Mouse (Mus musculus): ENCODE results near the gene Cd164l2. TPM values are rescaled to one million over a fixed set of nuclear protein-coding genes. Genes with fewer than 3 reads are reported as not detected.

Cd164l2 gene
- total RNA-seq, 1 experiment: 2.2 TPM

GRCm38 (mm10) chr4:133203591-133203990 is 8.3 kb upstream of the Cd164l2 start:
- H3K9ac ChIP-seq (ENCODE audit: insufficient read depth, low read depth, low read length, poor library complexity, severe bottlenecking): no peak overlapping the region
- no peak overlapping the region for H3K4me3 ChIP-seq (ENCODE audit: insufficient read depth in 1 of 2, low read depth in 1 of 2, low read length in 2 of 2, poor library complexity in 1 of 2, severe bottlenecking in 1 of 2)
- in situ Hi-C loops (cut with MboI; ENCODE audit: low sequenced_read_pairs in 2 of 2, unreplicated experiment in 2 of 2): no loop called here
- no peaks in the 10 kb centered on the region for H3K36me3 ChIP-seq (ENCODE audit: control insufficient read depth, insufficient read depth, low read length, poor library complexity, severe bottlenecking)
- no peak for DNase-seq (ENCODE audit: low read depth, low spot score)
- H3K27ac ChIP-seq (ENCODE audit: insufficient read depth, low read depth, low read length, poor library complexity, severe bottlenecking): no peak overlapping the region
- TF ChIP-seq ZC3H11A (IDR thresholded peaks at IDR 0.05; ENCODE audit: borderline replicate concordance, low read depth, low read length) (no peak), MAFK (IDR thresholded peaks at IDR 0.05; ENCODE audit: insufficient read depth, low read depth, low read length) (no peak), HCFC1 (IDR thresholded peaks at IDR 0.05; ENCODE audit: borderline replicate concordance, insufficient read depth, low read length) (no peak), ZNF384 (IDR thresholded peaks at IDR 0.05; ENCODE audit: low read depth, low read length) (no peak), CHD2 (IDR thresholded peaks at IDR 0.05; ENCODE audit: low read depth, low read length) (no peak)
- peaks cover 3 to 28% of the 10 kb centered on the region in 2 experiments; a peak in 3 of 4 replicates for H3K4me1 ChIP-seq (ENCODE audit: control insufficient read depth in 2 of 2, insufficient read depth in 2 of 2, low read length in 2 of 2, poor library complexity in 1 of 2)
- H3K9me3 ChIP-seq (ENCODE audit: control insufficient read depth, insufficient read depth, low read depth, low read length): no peaks in the 10 kb centered on the region

GRCm38 (mm10) chr4:133204379-133204778 is 7.6 kb upstream of the Cd164l2 start:
- no peak overlapping the region for H3K27ac ChIP-seq (ENCODE audit: insufficient read depth, low read depth, low read length, poor library complexity, severe bottlenecking)
- H3K9ac ChIP-seq (ENCODE audit: insufficient read depth, low read depth, low read length, poor library complexity, severe bottlenecking): no peak overlapping the region

GRCm38 (mm10) chr4:133209366-133209765 is 2.6 kb upstream of the Cd164l2 start:
- TF ChIP-seq ZC3H11A (IDR thresholded peaks at IDR 0.05; ENCODE audit: borderline replicate concordance, low read depth, low read length): 0 out of 2 replicates have a peak, but pooled peaks have one; percentile 40
- no peak for TF ChIP-seq CHD2 (IDR thresholded peaks at IDR 0.05; ENCODE audit: low read depth, low read length)
- TF ChIP-seq ZNF384 (IDR thresholded peaks at IDR 0.05; ENCODE audit: low read depth, low read length): peak; percentile 97
- TF ChIP-seq HCFC1 (IDR thresholded peaks at IDR 0.05; ENCODE audit: borderline replicate concordance, insufficient read depth, low read length): no peak
- no peak for TF ChIP-seq MAFK (IDR thresholded peaks at IDR 0.05; ENCODE audit: insufficient read depth, low read depth, low read length)

More at GRCm38 (mm10) chr4:133204379-133204778, 7.6 kb upstream of the Cd164l2 start:
- peaks cover 3 to 24% of the 10 kb centered on the region in 2 experiments; a peak in 3 of 4 replicates for H3K4me1 ChIP-seq (ENCODE audit: control insufficient read depth in 2 of 2, insufficient read depth in 2 of 2, low read length in 2 of 2, poor library complexity in 1 of 2)
- no peaks in the 10 kb centered on the region for H3K36me3 ChIP-seq (ENCODE audit: control insufficient read depth, insufficient read depth, low read length, poor library complexity, severe bottlenecking)
- TF ChIP-seq MAFK (IDR thresholded peaks at IDR 0.05; ENCODE audit: insufficient read depth, low read depth, low read length) (no peak), ZC3H11A (IDR thresholded peaks at IDR 0.05; ENCODE audit: borderline replicate concordance, low read depth, low read length) (no peak), HCFC1 (IDR thresholded peaks at IDR 0.05; ENCODE audit: borderline replicate concordance, insufficient read depth, low read length) (no peak), ZNF384 (IDR thresholded peaks at IDR 0.05; ENCODE audit: low read depth, low read length) (no peak), CHD2 (IDR thresholded peaks at IDR 0.05; ENCODE audit: low read depth, low read length) (no peak)
- no peak overlapping the region for H3K4me3 ChIP-seq (ENCODE audit: insufficient read depth in 1 of 2, low read depth in 1 of 2, low read length in 2 of 2, poor library complexity in 1 of 2, severe bottlenecking in 1 of 2)
- in situ Hi-C loops (cut with MboI; ENCODE audit: low sequenced_read_pairs in 2 of 2, unreplicated experiment in 2 of 2): no loop called here
- H3K9me3 ChIP-seq (ENCODE audit: control insufficient read depth, insufficient read depth, low read depth, low read length): no peaks in the 10 kb centered on the region
- no peak for DNase-seq (ENCODE audit: low read depth, low spot score)

DNA sequence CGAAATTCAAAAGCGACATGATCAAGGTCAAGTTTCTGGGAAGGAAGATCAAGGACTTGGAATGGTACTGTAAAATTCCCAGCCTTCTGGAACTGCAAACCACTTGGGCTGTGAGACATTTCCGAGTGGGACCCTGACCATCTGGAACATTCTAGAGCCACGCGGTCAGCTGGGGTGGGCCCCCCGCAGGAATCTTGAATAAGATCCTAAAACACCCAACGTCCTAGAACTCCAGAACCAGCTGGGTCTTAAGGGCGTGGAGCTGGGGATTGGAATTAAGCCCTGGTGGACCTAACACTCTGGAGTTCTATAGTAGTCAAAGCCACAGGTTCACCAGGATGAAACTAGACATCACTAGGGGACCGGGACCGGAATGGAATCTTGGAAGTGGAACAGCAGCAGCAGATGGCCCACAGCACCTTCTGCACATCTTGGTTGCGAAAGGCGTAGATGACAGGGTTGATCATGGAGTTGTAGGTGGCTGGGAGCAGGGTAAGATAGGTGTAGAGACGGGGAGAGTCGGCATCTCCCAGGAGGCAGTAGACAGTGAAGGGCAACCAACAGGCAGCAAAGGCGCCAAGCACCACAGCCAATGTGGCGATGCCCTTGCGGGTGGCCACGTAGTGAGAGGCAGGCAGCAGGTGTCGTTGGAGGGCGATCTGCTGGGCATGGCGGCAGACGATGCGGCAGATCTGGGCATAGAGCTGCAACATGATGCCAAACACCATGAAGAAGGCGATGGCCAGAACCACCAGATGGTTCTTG is 1.7 kb upstream of the Cd164l2 start:
- no peaks in the 10 kb centered on the region for H3K9me3 ChIP-seq (ENCODE audit: control insufficient read depth, insufficient read depth, low read depth, low read length)
- in situ Hi-C loops (cut with MboI; ENCODE audit: low sequenced_read_pairs in 2 of 2, unreplicated experiment in 2 of 2): no loop called here
- no peak for DNase-seq (ENCODE audit: low read depth, low spot score)
- H3K9ac ChIP-seq (ENCODE audit: insufficient read depth, low read depth, low read length, poor library complexity, severe bottlenecking): no peak overlapping the region
- no peak overlapping the region for H3K27ac ChIP-seq (ENCODE audit: insufficient read depth, low read depth, low read length, poor library complexity, severe bottlenecking)
- H3K4me3 ChIP-seq (ENCODE audit: insufficient read depth in 1 of 2, low read depth in 1 of 2, low read length in 2 of 2, poor library complexity in 1 of 2, severe bottlenecking in 1 of 2): no peak overlapping the region
- no peaks in the 10 kb centered on the region for H3K36me3 ChIP-seq (ENCODE audit: control insufficient read depth, insufficient read depth, low read length, poor library complexity, severe bottlenecking)
- no peak for TF ChIP-seq HCFC1 (IDR thresholded peaks at IDR 0.05; ENCODE audit: borderline replicate concordance, insufficient read depth, low read length)
- TF ChIP-seq MAFK (IDR thresholded peaks at IDR 0.05; ENCODE audit: insufficient read depth, low read depth, low read length): no peak
- TF ChIP-seq ZC3H11A (IDR thresholded peaks at IDR 0.05; ENCODE audit: borderline replicate concordance, low read depth, low read length): no peak
- TF ChIP-seq ZNF384 (IDR thresholded peaks at IDR 0.05; ENCODE audit: low read depth, low read length): no peak
- TF ChIP-seq CHD2 (IDR thresholded peaks at IDR 0.05; ENCODE audit: low read depth, low read length): no peak
- H3K4me1 ChIP-seq (ENCODE audit: control insufficient read depth in 2 of 2, insufficient read depth in 2 of 2, low read length in 2 of 2, poor library complexity in 1 of 2): peaks cover 0 to 12% of the 10 kb centered on the region in 2 experiments; a peak in 1 of 4 replicates

More at GRCm38 (mm10) chr4:133209366-133209765, 2.6 kb upstream of the Cd164l2 start:
- Histone ChIP-seq H3K36me3 (ENCODE audit: control insufficient read depth, insufficient read depth, low read length, poor library complexity, severe bottlenecking) (no peaks in the 10 kb centered on the region), H3K4me3 (ENCODE audit: insufficient read depth in 1 of 2, low read depth in 1 of 2, low read length in 2 of 2, poor library complexity in 1 of 2, severe bottlenecking in 1 of 2) (no peak overlapping the region), H3K9me3 (ENCODE audit: control insufficient read depth, insufficient read depth, low read depth, low read length) (no peaks in the 10 kb centered on the region), H3K9ac (ENCODE audit: insufficient read depth, low read depth, low read length, poor library complexity, severe bottlenecking) (no peak overlapping the region), H3K4me1 (ENCODE audit: control insufficient read depth in 2 of 2, insufficient read depth in 2 of 2, low read length in 2 of 2, poor library complexity in 1 of 2) (peaks cover 0 to 14% of the 10 kb centered on the region in 2 experiments; a peak in 1 of 4 replicates), H3K27ac (ENCODE audit: insufficient read depth, low read depth, low read length, poor library complexity, severe bottlenecking) (no peak overlapping the region)
- in situ Hi-C loops (cut with MboI; ENCODE audit: low sequenced_read_pairs in 2 of 2, unreplicated experiment in 2 of 2): no loop called here
- no peak for DNase-seq (ENCODE audit: low read depth, low spot score)
